Mouse (Mus musculus) thymus, postnatal 10 days (tissue): ENCODE data around the gene Klk11.
A peak's percentile ranks its signal among the peaks of the same experiment; 100 is the strongest.

Experiments
- DNase-seq, 2 experiments: peaks; one replicate each; pipeline ENCODE4 v3.0.0; 2021; ENCODE audit warnings: low spot score in 2 of 2

The Klk11 gene

GRCm38 (mm10) chr7:43796355-43796754, 22.0 kb downstream of the Klk11 start:
- no peak for DNase-seq

- peak; percentile 16 to 26 for DNase-seq
Observed at GRCm38 (mm10) chr7:43797333-43797769, 22.9 kb downstream of the Klk11 start, which contains the start of gene Klk8. Gene Klk8 (plus strand): TSS chr7:43797577.

DNA sequence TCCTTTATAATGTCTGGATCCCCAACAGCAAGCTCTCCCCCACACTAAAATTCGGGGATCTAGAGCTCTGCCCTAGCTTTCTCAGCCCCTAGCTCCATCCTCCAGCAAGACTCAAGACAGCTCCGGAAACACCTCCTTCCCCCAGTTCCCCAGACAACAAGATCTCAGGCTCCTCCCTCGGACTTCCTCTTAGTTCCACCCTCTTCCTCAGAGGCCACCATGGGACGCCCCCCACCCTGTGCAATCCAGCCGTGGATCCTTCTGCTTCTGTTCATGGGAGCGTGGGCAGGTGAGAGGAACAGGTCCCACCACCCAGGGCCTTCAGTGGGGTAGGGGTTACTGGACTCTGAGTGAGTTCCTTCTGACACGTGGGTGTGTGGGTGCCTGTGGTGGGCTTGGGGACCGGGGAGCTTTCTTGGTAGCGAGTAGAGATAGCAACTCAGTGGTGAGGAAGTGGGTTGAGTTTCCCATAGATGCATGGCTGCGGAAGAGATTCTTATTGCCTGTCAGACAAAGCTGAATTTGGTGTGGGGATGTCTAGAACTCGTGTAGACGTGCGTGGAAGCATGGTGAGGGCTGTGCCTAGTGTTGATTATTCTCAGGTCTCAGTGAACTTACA, 23.5 kb downstream of the Klk11 start:
- DNase-seq: peak; percentile 10 to 23

GRCm38 (mm10) chr7:43799876-43800275, 25.5 kb downstream of the Klk11 start:
- no peak for DNase-seq

DNA sequence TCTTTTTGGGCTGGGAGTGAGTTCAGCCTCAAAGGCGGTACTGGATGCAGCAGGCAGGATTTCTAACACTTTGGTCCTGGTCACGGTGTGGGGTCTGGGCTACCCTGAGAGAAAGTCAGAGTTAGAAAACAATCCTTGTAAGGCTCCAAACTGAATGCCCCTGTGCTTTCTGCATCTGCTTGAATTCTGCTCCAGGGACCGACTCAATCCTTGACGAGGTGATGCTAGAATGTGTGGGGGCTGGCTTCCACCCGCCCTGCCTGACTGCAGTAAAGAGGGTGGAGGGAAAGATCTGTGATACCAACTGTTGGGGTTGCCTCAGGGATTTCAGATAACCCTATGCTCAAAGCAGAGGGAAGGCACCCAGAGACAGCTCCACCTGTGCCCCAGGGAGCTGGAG, 36.6 kb downstream of the Klk11 start, which contains the start of gene Klk7:
TSS of gene Klk7 (plus strand) at position 301 of the 400 bp plus-strand sequence.
- no peak for DNase-seq

GRCm38 (mm10) chr7:43815211-43815610, 40.8 kb downstream of the Klk11 start:
- no peak for DNase-seq

DNA sequence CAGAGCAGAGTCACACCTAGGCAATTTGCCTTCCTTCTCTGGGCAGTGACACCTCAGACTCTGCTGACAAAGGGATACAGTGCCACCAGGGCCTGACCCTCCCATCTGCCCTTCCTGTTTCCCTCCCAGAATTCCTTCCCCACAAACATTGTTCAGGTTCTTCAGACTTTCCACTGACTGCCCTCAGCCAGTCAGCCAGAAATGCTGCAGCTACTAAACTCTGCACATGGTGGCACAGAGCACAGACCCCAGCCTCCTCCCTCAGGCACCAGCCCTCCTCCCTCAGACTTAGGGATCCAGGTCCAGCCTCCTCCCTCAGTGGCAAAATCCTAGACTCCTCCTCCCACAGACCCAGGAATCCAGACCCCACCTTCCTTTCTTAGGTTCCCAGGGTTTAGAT, 42.3 kb downstream of the Klk11 start:
- DNase-seq: no peak

- DNase-seq: no peak
Observed at GRCm38 (mm10) chr7:43821581-43821980, 47.2 kb downstream of the Klk11 start.

DNA sequence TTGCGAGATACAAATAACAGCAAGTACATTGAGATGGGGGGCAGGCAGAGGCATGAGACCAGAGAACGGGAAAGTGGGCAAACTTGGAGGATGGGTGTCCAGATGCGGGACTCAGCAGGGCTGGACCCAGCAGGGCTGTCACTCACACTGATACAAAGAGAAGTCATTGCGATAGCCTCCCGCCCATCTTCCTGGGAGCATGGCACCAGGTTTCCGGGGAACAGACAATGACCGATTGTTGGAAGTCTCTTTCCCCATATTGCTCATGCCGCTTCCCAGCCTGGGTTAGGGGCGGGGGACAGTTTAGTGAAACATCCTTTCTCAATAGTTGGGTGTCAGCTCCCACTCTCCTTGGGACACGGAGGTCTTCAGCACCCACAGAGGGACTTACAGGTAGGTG, 49.8 kb downstream of the Klk11 start, which contains the start of gene Klk6:
TSS of gene Klk6 (plus strand) at position 301 of the 400 bp plus-strand sequence.
- DNase-seq: no peak

DNA sequence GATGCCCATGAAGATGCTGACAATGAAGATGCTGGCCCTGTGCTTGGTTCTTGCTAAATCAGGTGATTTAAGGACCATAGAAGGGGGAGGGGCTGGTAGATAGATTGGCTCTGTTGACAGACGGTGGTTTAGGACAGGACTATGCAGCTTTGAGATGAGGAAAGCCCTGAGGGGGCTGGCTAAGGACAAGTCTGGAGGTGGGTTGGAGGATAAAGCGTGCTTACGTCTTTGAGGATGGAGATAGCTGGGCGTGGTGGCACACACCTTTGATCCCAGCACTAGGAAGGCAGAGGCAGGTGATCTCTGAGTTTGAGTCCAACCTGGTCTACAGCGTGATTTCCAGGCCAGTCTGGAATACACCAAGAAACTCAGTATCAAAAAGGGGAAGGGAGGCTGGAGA, 51.7 kb downstream of the Klk11 start:
- no peak for DNase-seq

DNA sequence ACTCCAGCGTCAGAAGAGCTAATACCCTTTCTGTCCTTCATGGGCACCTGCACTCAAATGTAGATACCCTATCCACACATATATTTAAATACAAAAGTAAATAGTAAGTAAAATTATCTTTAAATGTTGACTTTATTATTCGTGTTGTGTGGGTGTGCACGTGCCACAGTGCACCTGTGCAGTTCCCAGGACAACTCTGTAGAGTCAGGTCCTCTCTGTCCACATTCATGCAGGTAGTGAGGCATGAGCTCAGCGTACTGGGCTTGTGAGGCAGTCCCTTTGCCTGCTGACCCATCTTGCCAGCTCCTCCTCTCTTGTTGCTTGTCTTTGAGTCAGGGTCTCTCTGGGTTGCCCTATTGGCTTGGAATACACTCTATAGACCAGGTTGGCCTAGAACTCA, 53.3 kb downstream of the Klk11 start:
- DNase-seq: no peak
